Mouse (Mus musculus) liver, adult 2 months (tissue): ENCODE measurements around the gene Trim10. TPM values are rescaled to one million over a fixed set of nuclear protein-coding genes. Genes with fewer than 3 reads are reported as not detected.
"Not testable (repeated sequence)": the region's sequence is repeated elsewhere in the genome, so short reads cannot be mapped to it uniquely, and the experiment has no call there.

Experiments used
- DNase-seq: peaks from one replicate; pipeline ENCODE4 v3.0.0-alpha.2; 2011; ENCODE audit warnings: low read depth, low spot score; ENCODE audit errors: extremely low read depth
- H3K27ac ChIP-seq: fragments of 200-500 bp; replicated peaks from 2 replicates; pipeline ENCODE4 v1.5.1; 2012; ENCODE audit warnings: low read depth, mild to moderate bottlenecking, control low read depth, inconsistent platforms, low read length; ENCODE audit not compliant: insufficient read depth
- H3K27me3 ChIP-seq: fragments of 200-500 bp; 2 replicates; pipeline ENCODE4 v1.6.1; 2012; ENCODE audit warnings: mild to moderate bottlenecking, moderate library complexity, low read length, inconsistent platforms; ENCODE audit not compliant: control insufficient read depth, insufficient read depth
- H3K36me3 ChIP-seq: fragments of 200-500 bp; 2 replicates; pipeline ENCODE4 v1.6.1; 2012; ENCODE audit warnings: low read length, inconsistent platforms; ENCODE audit not compliant: control insufficient read depth, insufficient read depth
- H3K4me1 ChIP-seq: fragments of 200-500 bp; 2 replicates; pipeline ENCODE4 v1.6.1; 2011; ENCODE audit warnings: low read length; ENCODE audit not compliant: control insufficient read depth, insufficient read depth
- H3K4me3 ChIP-seq: fragments of 200-500 bp; 2 replicates; pipeline ENCODE4 v1.5.1; 2011; ENCODE audit warnings: low read depth, mild to moderate bottlenecking, control low read depth, low read length, moderate library complexity; ENCODE audit not compliant: insufficient read depth
- H3K79me2 ChIP-seq: fragments of 200-500 bp; 2 replicates; pipeline ENCODE4 v1.6.1; 2012; ENCODE audit warnings: inconsistent platforms, mild to moderate bottlenecking, low read length, moderate library complexity; ENCODE audit not compliant: control insufficient read depth, insufficient read depth
- H3K9ac ChIP-seq: fragments of 200-500 bp; 2 replicates; pipeline ENCODE4 v1.6.1; 2012; ENCODE audit warnings: low read depth, mild to moderate bottlenecking, control low read depth, inconsistent platforms, low read length
- CTCF ChIP-seq: fragments of 200-500 bp; IDR thresholded peaks from 2 replicates; pipeline ENCODE4 v1.5.1; 2011; ENCODE audit warnings: low read depth, low read length, control low read depth
- POLR2A ChIP-seq: fragments of 200-500 bp; IDR thresholded peaks from 2 replicates; pipeline ENCODE4 v1.6.1; 2011; ENCODE audit warnings: low read length, control low read depth; ENCODE audit not compliant: insufficient read depth; ENCODE audit errors: extremely low read depth
- WGBS: fragments of 180-500 bp; shearing (Covaris S2); methylation state at CpG from one replicate; pipeline ENCODE4 v1.1.7; 2018; 5-methylcytosine and 5-hydroxymethylcytosine counted together
- polyA plus RNA-seq: library from polyadenylated mRNA; depleted of rRNA; stranded (reverse); fragments of >200 nt; gene quantifications from 2 replicates; pipeline ENCODE4 v1.2.3, GENCODE M21; 2012
- total RNA-seq: library from RNA; depleted of rRNA; stranded (reverse); fragments of >200 nt; gene quantifications from 2 replicates; pipeline ENCODE4 v1.2.3, GENCODE M21; 2014

Gene Trim10
- total and polyA plus RNA-seq, 2 experiments: not detected

- no peak overlapping the region for H3K9ac ChIP-seq
- H3K27me3 ChIP-seq: no peaks in the 10 kb centered on the region
- TF ChIP-seq CTCF: no peak
- no peak for TF ChIP-seq POLR2A
- no peaks in the 10 kb centered on the region for H3K4me1 ChIP-seq
- H3K79me2 ChIP-seq: no peaks in the 10 kb centered on the region
- H3K36me3 ChIP-seq: no peaks in the 10 kb centered on the region
- no peak overlapping the region for H3K27ac ChIP-seq
- DNase-seq: no peak
- 88% methylated on average over 2 of the region's 2 CpGs for WGBS
- no peak overlapping the region for H3K4me3 ChIP-seq
These were observed 14.0 kb downstream of the Trim10 start for GRCm38 (mm10) chr17:36883350-36883749.

- Histone ChIP-seq H3K9ac (no peak overlapping the region), H3K36me3 (no peaks in the 10 kb centered on the region), H3K4me3 (no peak overlapping the region), H3K27me3 (no peaks in the 10 kb centered on the region), H3K27ac (no peak overlapping the region), H3K79me2 (no peaks in the 10 kb centered on the region), H3K4me1 (no peaks in the 10 kb centered on the region)
- no peak for DNase-seq
- 88% methylated on average over 12 of the region's 12 CpGs for WGBS
- TF ChIP-seq CTCF (no peak), POLR2A (no peak)
These were observed 15.9 kb downstream of the Trim10 start for GRCm38 (mm10) chr17:36885132-36885790.

GRCm38 (mm10) chr17:36890073-36890903, 20.9 kb downstream of the Trim10 start, which contains the start of gene Trim40:
Gene Trim40 (minus strand): TSS chr17:36890123.
- no peak for DNase-seq
- Histone ChIP-seq H3K36me3 (no peaks in the 10 kb centered on the region), H3K9ac (no peak within 1 kb of the TSS), H3K4me3 (no peak within 1 kb of the TSS), H3K27me3 (no peaks in the 10 kb centered on the region), H3K27ac (no peak within 1 kb of the TSS), H3K79me2 (no peaks in the 10 kb centered on the region), H3K4me1 (no peaks in the 10 kb centered on the region)
- WGBS: 81% methylated on average over 5 of the region's 5 CpGs
- no peak for TF ChIP-seq POLR2A
- no peak for TF ChIP-seq CTCF

GRCm38 (mm10) chr17:36891496-36891895, 22.1 kb downstream of the Trim10 start:
- not testable (repeated sequence) for H3K9ac ChIP-seq, H3K4me1 ChIP-seq, DNase-seq, H3K79me2 ChIP-seq, H3K27me3 ChIP-seq, H3K4me3 ChIP-seq, H3K36me3 ChIP-seq, H3K27ac ChIP-seq
- WGBS: 92% methylated on average over 1 of the region's 1 CpGs

- Histone ChIP-seq H3K4me3 (no peak overlapping the region), H3K79me2 (no peaks in the 10 kb centered on the region), H3K27ac (no peak overlapping the region), H3K27me3 (no peaks in the 10 kb centered on the region), H3K4me1 (no peaks in the 10 kb centered on the region), H3K9ac (no peak overlapping the region), H3K36me3 (no peaks in the 10 kb centered on the region)
- WGBS: 12% methylated on average over 2 of the region's 2 CpGs
- peak; percentile 34 for DNase-seq
- TF ChIP-seq CTCF (peak; percentile 50), POLR2A (no peak)
These were observed 23.0 kb downstream of the Trim10 start for GRCm38 (mm10) chr17:36892362-36892761.

- TF ChIP-seq CTCF: no peak
- no peaks in the 10 kb centered on the region for H3K27me3 ChIP-seq
- H3K9ac ChIP-seq: no peak overlapping the region
- no peak for DNase-seq
- no peaks in the 10 kb centered on the region for H3K4me1 ChIP-seq
- H3K4me3 ChIP-seq: no peak overlapping the region
- H3K36me3 ChIP-seq: no peaks in the 10 kb centered on the region
- H3K79me2 ChIP-seq: no peaks in the 10 kb centered on the region
- H3K27ac ChIP-seq: no peak overlapping the region
- 56% methylated on average over 5 of the region's 5 CpGs for WGBS
These were observed 24.0 kb downstream of the Trim10 start for GRCm38 (mm10) chr17:36893387-36893786.
